Mouse (Mus musculus) stomach, postnatal 0 days (tissue): Measurements from ENCODE around the gene Phf1. TPM values are rescaled to one million over a fixed set of nuclear protein-coding genes. Genes with fewer than 3 reads are reported as not detected.
"Not testable (repeated sequence)": the region's sequence is repeated elsewhere in the genome, so short reads cannot be mapped to it uniquely, and the experiment has no call there.

Experiments
- ATAC-seq: fragments of 200-750 bp; cut with Nextera tagmentation; 2 replicates; pipeline ENCODE4 v1.8.0; 2017; ENCODE audit not compliant: low FRiP score, low TSS enrichment
- DNase-seq: peaks from one replicate; pipeline ENCODE4 v3.0.0-alpha.2; 2016; ENCODE audit warnings: low spot score
- H3K27ac ChIP-seq: fragments of 300-500 bp; sonication (generic); replicated peaks from 2 replicates; pipeline ENCODE4 v1.5.1; 2014; ENCODE audit warnings: mild to moderate bottlenecking, control low read depth
- H3K27me3 ChIP-seq: fragments of 300-500 bp; sonication (generic); 2 replicates; pipeline ENCODE4 v1.6.1; 2014; ENCODE audit warnings: low read length; ENCODE audit not compliant: control insufficient read depth, insufficient read depth
- H3K36me3 ChIP-seq: fragments of 300-500 bp; sonication (generic); 2 replicates; pipeline ENCODE4 v1.6.1; 2014; ENCODE audit warnings: low read length, mixed read lengths; ENCODE audit not compliant: control insufficient read depth, insufficient read depth
- H3K4me1 ChIP-seq: fragments of 300-500 bp; sonication (generic); replicated peaks from 2 replicates; pipeline ENCODE4 v1.6.1; 2014; ENCODE audit warnings: antibody characterized with exemption; ENCODE audit not compliant: control insufficient read depth, insufficient read depth
- H3K4me2 ChIP-seq: fragments of 300-500 bp; sonication (generic); replicated peaks from 2 replicates; pipeline ENCODE4 v1.6.1; 2014; ENCODE audit warnings: low read depth, mild to moderate bottlenecking, control low read depth, moderate library complexity
- H3K4me3 ChIP-seq: fragments of 300-500 bp; sonication (generic); 2 replicates; pipeline ENCODE4 v1.5.1; 2014; ENCODE audit warnings: low read depth, low read length, control low read depth
- H3K9ac ChIP-seq: fragments of 300-500 bp; sonication (generic); 2 replicates; pipeline ENCODE4 v1.6.1; 2014; ENCODE audit warnings: mild to moderate bottlenecking, low read length, control low read depth, mixed read lengths
- H3K9me3 ChIP-seq: fragments of 300-500 bp; sonication (generic); 2 replicates; pipeline ENCODE4 v1.6.1; 2016; ENCODE audit warnings: low read length; ENCODE audit not compliant: control insufficient read depth
- CTCF ChIP-seq: IDR thresholded peaks from 2 replicates; pipeline ENCODE4 v1.5.1; 2016; ENCODE audit warnings: antibody characterized with exemption, low read depth, mild to moderate bottlenecking, moderate library complexity
- EP300 ChIP-seq: optimal IDR thresholded peaks from 2 replicates; pipeline ENCODE3; 2016; ENCODE audit warnings: antibody characterized with exemption
- WGBS: fragments of 180-500 bp; shearing (Covaris S2); extraction: QIAGEN DNeasy Blood & Tissue Kit; methylation state at CpG from one replicate; pipeline ENCODE4 v1.1.7; 2014; 5-methylcytosine and 5-hydroxymethylcytosine counted together
- polyA plus RNA-seq: library from polyadenylated mRNA; unstranded; fragments of >200 nt; fragmentation: Nextera tagmentation; extraction: Ambion mirVana; gene quantifications from 2 replicates; pipeline ENCODE4 v1.2.1, GENCODE M21; 2015

The Phf1 gene
- polyA plus RNA-seq, 1 experiment from 2014 or later: 4.7 TPM

DNA sequence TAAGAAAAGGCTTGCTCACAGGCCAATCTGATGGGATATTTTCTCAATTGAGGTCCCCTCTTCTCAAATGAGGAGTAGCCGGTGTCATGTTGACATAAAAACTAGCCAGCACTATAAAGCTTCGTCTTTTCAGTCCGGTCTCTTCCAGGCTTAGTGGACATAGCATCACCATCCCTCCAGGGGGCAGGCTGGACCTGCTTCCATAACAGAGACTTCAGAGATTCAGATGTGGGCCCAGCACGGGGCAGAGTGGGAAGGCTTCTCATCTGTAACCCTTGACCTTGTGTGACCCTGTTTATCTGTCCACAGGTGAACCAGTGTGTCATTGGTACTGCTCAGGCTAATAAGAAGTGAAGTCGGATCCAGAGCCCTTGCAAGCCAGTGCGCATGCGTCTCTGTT, 1.1 kb upstream of the Phf1 start:
- peak; percentile 75 for TF ChIP-seq CTCF

GRCm38 (mm10) chr17:26933419-26933818, 567 bp downstream of the Phf1 start:
- TF ChIP-seq EP300 (no peak), CTCF (no peak)
- Histone ChIP-seq H3K4me2 (peak overlapping the region; percentile 99), H3K9ac (peak overlapping the region; percentile 76), H3K4me3 (peak overlapping the region; percentile 71), H3K27ac (peak overlapping the region; percentile 71), H3K9me3 (no peaks in the 10 kb centered on the region), H3K36me3 (no peaks in the 10 kb centered on the region; the same call in 1 of the 2 replicates), H3K4me1 (peaks cover 5% of the 10 kb centered on the region), H3K27me3 (no peaks in the 10 kb centered on the region)
- DNase-seq (no peak), ATAC-seq (peak; percentile 16)
- 3% methylated on average over 12 of the region's 13 CpGs for WGBS

More for the DNA sequence above, 1.1 kb upstream of the Phf1 start:
- not testable (repeated sequence) for H3K36me3 ChIP-seq, H3K9me3 ChIP-seq, H3K27me3 ChIP-seq, H3K4me3 ChIP-seq, H3K4me1 ChIP-seq, H3K27ac ChIP-seq, H3K9ac ChIP-seq, H3K4me2 ChIP-seq
- 65% methylated on average over 7 of the region's 7 CpGs for WGBS
- DNase-seq (peak; percentile 60), ATAC-seq (peak; percentile 25; the same call in 1 of the 2 replicates)

- Histone ChIP-seq H3K36me3 (no peaks in the 10 kb centered on the region; the same call in 1 of the 2 replicates), H3K4me2 (peak overlapping the region; percentile 99), H3K9ac (peak overlapping the region; percentile 76; the same call in 1 of the 2 replicates), H3K27me3 (no peaks in the 10 kb centered on the region), H3K9me3 (no peaks in the 10 kb centered on the region), H3K4me3 (peak overlapping the region; percentile 71), H3K27ac (no peak overlapping the region), H3K4me1 (peaks cover 5% of the 10 kb centered on the region)
- DNase-seq (no peak), ATAC-seq (no peak)
- 76% methylated on average over 16 of the region's 16 CpGs for WGBS
- no peak for TF ChIP-seq CTCF
- TF ChIP-seq EP300: no peak
These were observed 1.3 kb downstream of the Phf1 start for GRCm38 (mm10) chr17:26933885-26934827.

- Histone ChIP-seq H3K4me3 (no peak overlapping the region), H3K4me2 (no peak overlapping the region), H3K27me3 (no peaks in the 10 kb centered on the region), H3K36me3 (no peaks in the 10 kb centered on the region; the same call in 1 of the 2 replicates), H3K9ac (no peak overlapping the region), H3K27ac (no peak overlapping the region), H3K9me3 (no peaks in the 10 kb centered on the region), H3K4me1 (peaks cover 5% of the 10 kb centered on the region)
- ATAC-seq: no peak
- 90% methylated on average over 9 of the region's 9 CpGs for WGBS
- DNase-seq: no peak
- TF ChIP-seq EP300 (no peak), CTCF (no peak)
These were observed 2.2 kb downstream of the Phf1 start for GRCm38 (mm10) chr17:26935027-26935426.

- DNase-seq: no peak
- Histone ChIP-seq H3K27ac (no peak overlapping the region), H3K27me3 (no peaks in the 10 kb centered on the region), H3K4me2 (no peak overlapping the region), H3K4me1 (peaks cover 5% of the 10 kb centered on the region), H3K4me3 (no peak overlapping the region), H3K36me3 (no peaks in the 10 kb centered on the region; the same call in 1 of the 2 replicates), H3K9ac (no peak overlapping the region), H3K9me3 (no peaks in the 10 kb centered on the region)
- TF ChIP-seq CTCF (no peak), EP300 (no peak)
- WGBS: 83% methylated on average over 12 of the region's 12 CpGs
- no peak for ATAC-seq
These were observed 3.6 kb downstream of the Phf1 start for GRCm38 (mm10) chr17:26936453-26936852.
